Mouse (Mus musculus) lung, postnatal 0 days (tissue): ENCODE measurements around the gene Cfap54.

ENCODE experiments used
- CTCF ChIP-seq: IDR thresholded peaks from 2 replicates; pipeline ENCODE4 v1.5.1; 2016; ENCODE audit warnings: antibody characterized with exemption, mild to moderate bottlenecking
- EP300 ChIP-seq: IDR thresholded peaks from 2 replicates; pipeline ENCODE4 v1.6.1; 2016; ENCODE audit warnings: antibody characterized with exemption, mild to moderate bottlenecking, control low read depth

DNA sequence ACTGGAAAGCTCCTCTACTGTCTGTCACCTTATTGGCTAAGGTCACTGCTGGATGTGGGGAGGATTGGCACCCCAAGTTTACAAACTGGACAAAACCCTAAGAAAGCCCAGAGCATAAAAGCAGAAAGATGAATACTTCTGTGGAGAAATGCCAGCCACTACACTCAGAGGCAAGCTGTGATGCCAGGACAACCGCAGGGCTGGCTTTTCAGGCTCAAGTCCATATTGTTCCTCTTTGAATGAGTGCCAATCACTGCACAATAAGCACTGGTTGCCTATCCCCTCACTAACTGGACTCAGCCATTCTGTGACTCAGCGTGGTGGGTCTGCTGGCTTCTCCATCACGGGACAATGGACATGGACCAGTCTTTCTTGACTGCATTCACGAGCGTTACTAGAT lies 243.8 kb downstream of the Cfap54 start:
- no peak for TF ChIP-seq CTCF
- no peak for TF ChIP-seq EP300
